Mouse (Mus musculus): ENCODE data around the gene Nubpl.
A peak's percentile ranks its signal among the peaks of the same experiment; 100 is the strongest.

Gene Nubpl

DNA sequence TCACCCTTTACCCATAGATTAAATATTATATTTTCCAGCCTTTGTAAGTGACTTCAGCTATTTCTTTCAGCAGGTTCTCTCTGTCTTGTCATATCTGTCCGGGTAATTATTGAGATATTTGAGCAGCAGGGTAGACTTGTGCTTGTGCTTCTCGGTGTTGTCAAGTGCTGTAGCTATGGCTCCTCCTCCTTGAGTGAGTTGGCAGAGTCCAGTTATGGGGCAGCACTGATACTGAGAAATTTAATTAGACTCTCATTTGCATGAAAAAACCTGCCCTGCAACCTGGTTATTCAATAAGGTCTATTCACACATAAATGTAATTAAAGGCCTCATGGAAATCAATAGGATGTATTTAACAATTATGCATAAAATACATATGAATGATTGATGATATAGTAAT is 145.2 kb downstream of the Nubpl start:
- DNase-seq (ENCODE audit: low spot score in 2 of 2), result no peak

DNA sequence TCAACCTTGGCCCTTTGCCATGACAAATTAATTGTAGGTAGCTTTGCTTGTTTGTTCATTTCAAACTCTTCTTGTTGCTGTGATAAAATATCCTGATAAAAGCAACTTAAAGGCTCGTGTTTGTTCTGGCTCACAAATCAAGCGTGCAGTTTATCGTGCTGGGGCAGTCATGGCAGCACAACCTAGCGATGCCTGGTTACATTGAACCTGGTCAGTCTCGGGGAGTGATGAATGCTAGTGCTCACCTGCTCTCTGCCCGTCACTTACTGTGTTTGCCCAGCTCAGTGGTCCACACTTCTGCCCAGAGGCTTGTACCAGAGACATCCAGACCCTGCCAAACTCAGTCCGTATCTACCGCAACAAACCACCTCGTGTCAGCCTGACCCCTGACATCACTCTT is 149.9 kb downstream of the Nubpl start:
- DNase-seq (ENCODE audit: low spot score in 2 of 2), result no peak

DNA sequence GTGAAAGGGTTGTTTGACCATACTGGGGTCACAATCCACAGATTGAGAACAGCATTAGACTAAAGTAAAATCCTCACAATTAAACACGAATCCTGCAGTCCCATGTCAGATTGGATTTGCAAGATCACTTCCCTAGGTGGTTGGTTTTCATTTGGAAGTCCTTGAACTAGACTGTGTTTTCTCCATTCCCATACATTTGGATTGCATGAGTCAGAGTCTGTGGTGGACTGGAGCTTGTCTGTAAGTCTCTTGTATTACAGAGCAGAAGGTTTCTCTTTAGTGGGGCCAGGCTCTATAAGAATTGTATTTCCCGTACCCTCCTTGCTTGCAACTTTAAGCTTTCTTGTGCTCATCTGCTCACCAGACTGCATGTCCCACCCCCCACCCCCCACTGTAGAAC is 151.0 kb downstream of the Nubpl start:
- no peak for DNase-seq (ENCODE audit: low spot score in 2 of 2)

DNA sequence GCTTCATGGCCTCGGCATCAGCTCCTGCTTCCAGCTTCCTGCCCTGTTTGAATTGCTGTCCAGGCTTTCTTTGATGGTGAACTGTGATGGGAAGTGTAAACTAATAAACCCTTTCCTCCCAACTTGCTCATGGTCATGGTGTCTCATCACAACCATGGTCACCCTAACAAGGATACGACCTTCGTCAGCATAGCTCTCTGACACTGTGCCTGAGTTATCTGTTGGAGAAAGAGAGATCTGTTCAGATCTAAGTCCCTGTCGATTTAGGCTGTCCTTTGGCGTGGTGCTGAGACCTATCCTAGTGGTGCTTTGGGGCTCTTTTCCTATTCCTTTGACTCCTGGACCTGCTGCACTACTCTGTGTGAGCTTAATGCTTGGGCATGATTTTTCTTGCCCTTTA is 156.6 kb downstream of the Nubpl start:
- no peak for DNase-seq (ENCODE audit: low spot score in 2 of 2)

DNA sequence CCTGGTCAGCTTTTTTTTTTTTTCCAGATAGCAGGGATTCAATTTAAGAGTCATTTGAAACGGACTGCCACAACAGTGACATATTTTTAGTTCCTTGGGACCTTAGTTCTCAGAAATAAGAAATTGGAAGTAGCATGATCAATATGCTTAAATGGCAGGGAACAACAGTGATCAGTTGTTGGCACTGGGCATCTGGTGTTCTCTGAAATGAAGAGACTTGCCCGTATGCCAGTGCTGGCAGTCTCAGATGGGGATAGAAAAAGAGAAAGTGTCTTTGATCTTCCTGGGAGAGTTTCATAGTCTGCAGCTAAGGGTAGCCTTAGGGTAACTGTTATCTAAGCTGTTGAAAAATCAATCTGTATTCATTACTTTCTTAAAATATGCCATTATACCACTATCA is 170.6 kb downstream of the Nubpl start:
- no peak for DNase-seq (ENCODE audit: low spot score in 2 of 2)

DNA sequence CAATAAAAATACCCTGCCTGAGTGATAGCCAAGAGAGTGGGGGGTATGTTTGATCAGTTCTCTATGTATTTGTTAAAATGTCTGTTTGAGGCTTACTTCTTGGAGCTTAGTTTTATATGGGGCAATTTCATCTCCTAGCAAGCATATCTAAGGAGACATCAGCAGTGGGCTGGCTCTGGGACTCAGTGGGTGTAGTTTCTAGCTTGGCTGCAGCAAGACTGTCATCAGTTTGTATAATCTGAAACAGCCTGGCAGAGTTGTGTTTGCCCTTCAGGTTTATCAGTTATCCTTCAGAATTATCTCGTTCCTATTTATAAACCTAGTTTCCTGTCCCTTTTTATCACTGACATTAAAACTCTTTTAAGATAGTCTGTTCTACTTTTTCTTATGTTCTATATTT is 175.3 kb downstream of the Nubpl start:
- no peak for DNase-seq (ENCODE audit: low spot score in 2 of 2)

DNA sequence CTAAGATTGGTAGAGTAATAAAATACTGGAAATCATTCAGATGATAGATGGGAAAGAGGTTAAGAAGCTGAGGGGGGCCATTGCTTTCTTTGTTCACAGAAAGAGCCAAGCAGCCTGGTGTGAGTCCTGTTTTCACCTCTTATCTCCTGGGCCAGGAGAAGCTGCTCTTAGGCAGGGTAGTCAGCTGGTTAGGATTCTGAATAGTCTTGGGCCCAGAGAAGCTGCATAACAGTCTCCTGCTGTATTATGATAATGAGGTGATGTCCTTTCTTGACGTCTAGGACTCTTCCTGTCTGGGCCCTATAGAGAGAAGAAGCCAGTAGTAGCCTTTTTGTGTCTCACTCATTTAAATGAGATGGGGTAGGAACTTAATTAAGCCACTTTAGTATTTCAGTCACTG is 178.8 kb downstream of the Nubpl start:
- no peak for DNase-seq (ENCODE audit: low spot score in 2 of 2)

DNA sequence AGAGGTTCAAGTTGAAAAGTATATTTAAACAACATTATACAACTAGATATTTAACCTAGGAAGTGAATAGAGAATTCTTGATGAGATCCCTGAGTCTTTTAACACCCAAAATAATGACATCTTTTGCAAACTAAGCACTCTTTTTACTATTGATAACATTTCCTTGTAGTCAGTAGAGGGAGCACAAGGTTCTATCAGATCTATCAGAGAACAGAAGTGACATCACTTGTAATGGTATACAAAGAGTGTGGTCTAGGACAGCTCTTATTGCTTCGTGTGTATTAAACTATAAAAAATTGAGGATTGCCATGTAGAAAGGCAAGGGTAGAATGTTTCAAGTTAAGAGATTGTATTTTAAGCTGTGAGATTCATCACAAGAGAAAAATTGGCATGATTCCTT is 183.7 kb downstream of the Nubpl start:
- no peak for DNase-seq (ENCODE audit: low spot score in 2 of 2)

DNA sequence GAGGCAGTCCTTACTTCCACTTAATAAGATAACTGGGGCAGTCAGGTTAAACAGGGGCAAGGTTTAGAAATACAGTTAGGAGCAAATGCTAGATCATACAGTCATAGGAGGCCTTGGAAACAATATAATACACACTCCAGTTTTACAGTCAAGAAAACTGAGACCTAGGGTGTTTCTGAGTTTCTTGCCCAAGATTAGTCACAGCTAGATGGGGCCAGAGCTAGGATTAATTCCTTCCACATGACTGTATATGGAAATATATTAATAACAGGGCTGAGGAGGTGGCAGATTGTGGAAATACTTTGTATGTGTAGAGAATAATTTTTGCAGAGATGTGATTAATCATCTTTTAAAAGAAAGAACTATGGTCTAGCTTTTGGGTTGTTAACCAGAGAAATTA is 186.9 kb downstream of the Nubpl start:
- no peak for DNase-seq (ENCODE audit: low spot score in 2 of 2)

DNA sequence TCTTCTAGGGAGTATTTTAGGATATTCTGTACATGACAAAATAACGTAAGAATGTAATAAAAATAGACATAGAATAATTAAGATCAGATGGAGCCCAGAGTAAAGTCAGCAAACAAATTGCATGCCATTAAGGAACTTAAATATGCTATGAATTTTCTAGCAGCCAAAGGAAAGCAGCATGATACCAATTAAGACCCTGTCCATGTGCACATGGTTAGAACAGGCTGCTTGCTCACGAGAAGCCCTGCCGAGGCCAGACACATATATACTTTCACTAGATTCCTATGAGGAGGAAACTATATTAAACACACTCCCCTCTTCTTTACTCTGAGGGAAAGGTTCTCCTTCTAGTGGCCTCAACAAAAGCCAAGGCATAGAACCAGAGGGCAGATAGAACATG is 189.3 kb downstream of the Nubpl start:
- DNase-seq (ENCODE audit: low spot score in 2 of 2), result no peak

DNA sequence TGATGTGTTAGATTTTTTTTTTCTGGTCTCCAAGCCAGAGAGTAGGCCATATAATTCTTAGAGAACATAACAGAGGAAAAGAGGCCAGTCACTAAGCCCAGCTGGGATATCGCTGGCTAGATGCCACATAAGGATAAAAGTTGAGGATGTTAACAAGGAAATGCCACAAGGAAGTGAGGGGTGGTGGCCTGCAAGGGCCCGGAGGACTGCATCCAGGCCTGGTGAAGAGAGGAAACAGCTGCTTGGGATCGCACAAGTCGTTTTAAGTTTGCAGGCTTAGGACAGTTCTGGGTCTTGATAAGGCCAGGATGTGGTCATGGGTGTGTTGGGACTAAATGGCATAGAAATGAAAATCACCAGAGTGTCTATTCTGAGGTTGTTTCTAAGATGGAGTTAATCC is 191.0 kb downstream of the Nubpl start:
- DNase-seq (ENCODE audit: low spot score in 2 of 2), result no peak

DNA sequence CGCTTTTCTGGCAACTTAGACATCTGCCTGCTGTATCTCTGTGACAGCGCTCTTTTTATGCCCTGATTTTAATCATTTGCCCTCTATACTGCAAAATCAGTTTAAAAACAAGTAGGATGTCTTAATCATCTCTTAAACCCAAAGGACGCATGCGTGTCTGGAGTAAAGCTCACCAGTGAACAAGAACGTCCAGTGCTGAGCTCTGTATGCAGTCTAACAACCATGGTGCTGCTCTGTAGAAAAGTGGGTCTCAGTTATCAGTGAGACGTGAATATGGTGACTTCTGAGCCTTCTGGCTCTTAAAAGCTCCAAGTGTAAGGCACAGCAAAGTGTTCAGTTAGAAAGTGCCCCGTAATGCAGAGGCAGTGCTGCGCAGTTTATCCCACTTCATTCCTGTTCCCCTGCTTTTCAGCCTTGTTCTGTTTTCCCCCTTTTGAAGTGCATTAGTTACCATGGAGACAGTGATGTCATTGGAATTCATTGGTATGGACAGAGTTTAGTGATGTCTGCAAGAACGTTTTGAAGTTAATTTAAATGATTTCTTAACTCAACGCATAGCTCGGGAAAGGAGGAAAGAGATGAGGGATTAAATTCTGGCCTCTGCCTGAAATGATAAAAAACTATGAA is 191.5 kb downstream of the Nubpl start:
- no peak for DNase-seq (ENCODE audit: low spot score in 2 of 2)

DNA sequence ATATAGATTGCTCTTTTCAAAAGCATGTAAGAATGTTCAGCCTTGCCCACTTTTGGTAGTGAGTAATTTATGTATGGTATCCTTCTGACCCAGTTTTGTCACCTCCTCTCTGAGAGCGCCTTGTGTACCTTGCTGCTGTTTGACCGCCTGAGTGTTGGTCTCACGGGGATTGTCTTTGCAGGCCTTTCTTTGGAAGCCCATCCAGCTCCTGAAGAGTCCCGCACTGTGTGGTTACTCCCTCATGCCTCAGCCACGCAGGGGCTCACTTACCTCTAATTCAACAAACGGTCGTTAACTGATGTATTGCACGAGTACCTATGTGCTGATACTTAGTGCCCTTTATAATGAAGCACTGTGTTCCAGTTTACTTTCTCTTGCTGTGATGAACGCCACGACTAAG is 192.1 kb downstream of the Nubpl start:
- no peak for DNase-seq (ENCODE audit: low spot score in 2 of 2)

DNA sequence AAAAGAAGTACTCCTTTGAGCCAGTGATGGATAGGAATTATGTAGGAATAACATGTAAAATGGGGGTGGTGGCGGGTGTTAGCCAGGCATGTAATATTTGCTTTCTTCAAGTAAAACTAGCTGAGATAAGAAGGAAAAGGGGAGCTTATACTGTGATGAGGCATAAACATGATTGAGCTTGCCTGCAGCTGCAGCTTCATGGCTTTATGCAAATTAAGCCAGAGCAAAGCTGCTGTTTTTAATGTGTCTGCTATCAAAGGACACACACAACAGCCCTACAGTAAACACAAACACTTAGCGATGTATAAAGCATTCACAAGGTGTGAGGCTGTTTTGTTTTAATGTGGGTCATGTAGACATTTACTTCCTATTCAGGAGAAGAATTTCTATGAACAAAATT is 196.4 kb downstream of the Nubpl start:
- no peak for DNase-seq (ENCODE audit: low spot score in 2 of 2)

DNA sequence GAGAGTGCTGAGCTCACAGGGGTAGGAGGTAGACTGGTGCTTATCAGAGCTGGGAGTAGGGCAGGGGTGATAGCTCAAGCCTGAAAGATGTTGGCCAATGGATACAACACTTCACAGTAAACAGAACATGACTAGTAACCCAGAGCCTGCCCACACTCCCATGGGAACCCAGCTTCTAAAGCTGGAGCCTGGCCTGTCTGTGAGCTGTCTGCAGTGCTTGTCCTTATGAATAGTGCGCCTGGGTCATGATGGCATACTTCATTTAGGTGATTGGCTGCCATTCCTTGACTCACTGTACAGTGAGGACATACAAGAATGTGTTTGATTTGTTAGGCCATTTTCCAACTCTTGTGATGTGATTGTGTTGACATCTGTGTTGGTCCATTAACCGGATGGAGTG is 200.5 kb downstream of the Nubpl start:
- no peak for DNase-seq (ENCODE audit: low spot score in 2 of 2)

DNA sequence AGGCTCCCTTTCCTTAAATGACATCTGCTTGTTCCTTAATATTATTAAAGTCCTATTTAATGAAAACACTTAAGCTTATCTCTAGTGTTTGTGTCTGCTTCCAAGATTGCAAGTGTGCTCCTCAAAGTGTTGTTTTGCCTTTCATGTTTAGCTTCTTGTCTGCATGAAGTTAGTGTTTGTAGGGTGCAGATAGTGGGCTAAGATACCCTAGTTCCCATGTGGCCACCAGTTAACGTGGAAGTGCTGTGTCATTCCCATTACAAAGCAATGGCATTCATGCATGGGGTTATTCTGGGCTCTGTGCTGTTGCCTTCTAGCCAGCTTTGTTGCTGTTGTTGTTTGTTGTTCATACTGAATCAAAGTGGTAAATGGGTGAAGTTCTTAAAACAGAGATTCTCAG is 201.1 kb downstream of the Nubpl start:
- no peak for DNase-seq (ENCODE audit: low spot score in 2 of 2)

DNA sequence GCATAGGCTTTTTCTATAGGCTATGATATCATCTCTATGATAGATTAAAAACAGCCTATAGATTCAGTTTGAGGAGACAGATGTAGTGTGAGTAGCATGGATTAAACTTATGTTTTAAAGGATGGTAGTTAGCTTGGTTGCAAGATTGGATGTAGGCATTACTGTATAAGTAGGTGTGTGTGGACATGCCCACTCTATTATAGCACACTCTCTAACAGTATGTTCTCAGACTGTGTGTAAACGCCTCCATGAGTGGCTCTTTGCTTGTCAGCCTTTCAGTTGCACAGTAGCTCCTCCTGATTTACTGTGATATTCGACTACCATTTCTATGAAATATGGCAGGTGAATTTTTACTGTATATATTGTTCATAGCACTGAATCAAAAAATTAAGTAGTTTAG is 205.4 kb downstream of the Nubpl start:
- DNase-seq (ENCODE audit: low spot score in 2 of 2), result no peak

DNA sequence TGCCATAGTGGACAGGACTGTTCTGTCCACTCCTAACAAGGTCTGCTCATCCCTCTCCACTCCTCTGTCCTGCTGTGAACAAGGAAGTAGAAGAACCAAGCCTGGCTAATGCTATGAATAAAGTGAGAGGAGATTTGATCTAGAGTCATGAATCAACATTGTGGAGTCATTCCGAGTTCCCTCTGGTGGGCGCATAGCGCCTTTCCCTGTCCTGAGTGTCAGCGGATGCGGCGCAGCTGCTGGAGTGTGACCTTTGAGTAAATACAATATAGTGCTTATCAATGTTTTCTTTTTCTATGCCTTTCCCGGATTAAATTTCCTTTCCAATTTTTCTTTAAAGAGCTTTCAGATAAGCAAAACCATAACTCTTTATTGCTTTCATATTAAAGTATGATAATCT is 208.8 kb downstream of the Nubpl start:
- no peak for DNase-seq (ENCODE audit: low spot score in 2 of 2)

DNA sequence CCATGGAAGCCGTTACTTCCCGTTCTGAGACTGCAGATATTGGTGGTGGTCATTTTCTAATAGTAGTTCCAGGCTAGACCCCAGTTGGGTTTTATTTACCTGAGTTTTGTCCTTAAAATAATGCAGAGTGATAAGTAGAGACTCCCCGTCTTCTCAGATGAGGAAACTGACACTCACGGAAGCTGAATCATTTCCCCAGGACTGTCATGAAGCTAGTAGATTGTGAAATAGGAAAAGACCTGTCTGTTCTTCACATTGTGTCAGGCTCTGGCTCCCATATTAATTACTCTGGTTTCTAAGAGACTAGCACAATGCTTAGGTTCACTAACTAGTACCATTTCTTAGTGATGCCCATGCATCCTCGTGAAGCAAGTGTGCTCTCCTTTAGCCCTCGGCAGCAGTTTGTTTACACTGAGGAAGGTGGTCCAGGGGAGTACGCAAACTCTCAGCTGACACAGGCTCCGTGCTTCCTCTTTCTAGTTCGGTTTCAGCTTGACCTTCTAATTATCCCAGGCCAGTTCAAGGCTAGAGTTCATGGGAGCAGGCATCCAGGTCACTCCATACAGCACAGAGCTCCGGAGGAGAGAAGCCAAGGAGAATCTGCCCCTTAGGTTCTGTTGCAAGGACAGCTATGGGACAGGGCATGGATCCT is 209.9 kb downstream of the Nubpl start:
- DNase-seq (ENCODE audit: low spot score in 2 of 2), result no peak

DNA sequence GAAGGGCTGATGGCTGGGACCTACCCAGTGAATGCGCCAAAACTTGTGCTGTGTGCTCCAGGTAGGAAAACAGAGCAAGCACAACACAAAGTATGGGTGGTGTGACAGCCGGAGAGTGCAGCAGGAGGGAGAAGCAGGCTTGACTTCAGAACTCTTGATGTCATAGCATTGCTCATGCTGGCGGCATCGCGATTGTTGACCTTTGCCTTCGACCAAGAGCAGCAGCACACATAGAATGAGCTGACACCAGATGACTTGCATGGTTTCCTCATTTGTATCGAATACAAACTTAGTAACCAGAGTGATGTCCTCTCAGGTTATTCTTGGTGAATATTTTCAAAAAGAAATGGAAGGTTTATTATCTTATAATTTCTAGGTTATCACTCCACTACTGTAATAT is 211.1 kb downstream of the Nubpl start:
- DNase-seq (ENCODE audit: low spot score in 2 of 2), result no peak

DNA sequence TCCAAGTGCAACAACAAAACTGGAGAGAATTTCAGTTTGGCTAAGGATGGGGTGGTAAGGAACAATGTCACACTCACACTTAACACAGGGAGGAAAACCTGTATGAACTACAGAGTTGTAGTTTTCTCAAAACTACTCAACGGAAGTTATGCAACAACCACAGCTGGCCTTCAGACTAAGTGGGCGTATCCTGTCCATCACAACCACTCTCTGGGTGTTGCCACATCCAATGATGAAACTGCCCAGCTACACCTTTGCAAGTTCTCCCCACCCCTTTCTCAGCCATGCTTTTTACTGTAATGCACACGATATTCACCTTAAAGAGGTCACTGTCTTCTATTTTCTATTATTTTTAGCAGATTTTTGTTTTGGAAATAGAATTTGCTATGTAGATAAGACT is 217.3 kb downstream of the Nubpl start:
- peak in 1 of 2 experiments; percentile 19 for DNase-seq (ENCODE audit: low spot score in 2 of 2)

DNA sequence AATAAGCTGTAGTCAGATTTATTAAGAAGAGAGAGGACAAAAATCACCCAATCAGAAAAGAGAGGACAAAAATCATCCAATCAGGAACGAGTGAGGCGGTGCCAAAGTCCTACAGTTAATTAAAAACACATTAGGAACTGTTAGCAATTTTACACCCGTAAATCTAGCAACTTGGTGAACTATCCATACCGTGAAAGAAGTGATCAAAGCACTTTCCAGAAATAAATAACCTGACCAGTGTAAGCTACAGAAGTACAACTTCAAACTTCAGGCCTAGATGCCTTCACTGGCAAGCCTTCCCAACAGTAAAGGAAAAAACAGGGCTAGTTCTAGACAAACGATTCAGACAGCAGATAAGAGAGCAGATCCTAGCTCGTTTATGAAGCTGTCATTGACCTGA is 220.1 kb downstream of the Nubpl start:
- DNase-seq (ENCODE audit: low spot score in 2 of 2), result no peak

DNA sequence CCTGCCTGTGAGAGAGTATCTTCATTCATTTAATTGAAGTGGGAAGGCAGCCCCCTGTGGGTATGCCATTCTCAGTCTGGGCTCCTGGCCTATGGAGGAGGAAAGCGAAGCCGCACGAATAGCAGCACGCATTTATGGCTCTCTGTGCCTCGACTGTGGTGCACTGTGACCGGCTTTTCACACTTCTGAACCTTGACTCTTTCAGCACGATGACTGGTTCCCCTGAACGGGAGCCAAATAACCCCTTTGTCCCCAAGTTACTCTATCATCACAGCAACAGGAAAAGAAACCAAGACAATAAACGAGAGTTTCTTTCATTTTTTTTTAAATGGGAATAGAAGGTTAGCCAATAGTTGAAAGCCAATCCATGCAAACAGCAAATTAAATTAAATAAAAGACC is 220.9 kb downstream of the Nubpl start:
- DNase-seq (ENCODE audit: low spot score in 2 of 2), result no peak

DNA sequence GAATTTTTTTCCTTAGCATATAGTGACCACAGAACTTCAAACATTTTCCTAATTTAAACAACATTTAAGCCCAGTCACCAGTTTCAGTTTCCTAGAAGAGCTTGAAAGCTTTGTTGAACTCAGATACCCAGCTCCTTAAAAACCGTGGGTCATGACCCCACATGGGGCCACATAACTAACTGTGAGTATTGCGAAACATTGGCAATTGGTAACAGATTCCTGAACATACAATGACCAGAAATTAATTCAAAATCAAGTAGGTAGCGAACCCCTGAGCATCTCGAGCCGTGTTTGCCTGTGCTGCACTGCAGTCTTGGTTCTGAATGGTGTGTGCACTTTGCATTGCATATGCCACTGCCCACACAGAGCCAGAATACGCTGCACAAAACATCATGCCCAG is 221.6 kb downstream of the Nubpl start:
- DNase-seq (ENCODE audit: low spot score in 2 of 2), result no peak

Data from spleen, postnatal 4 days (tissue).